Mouse (Mus musculus): ENCODE results near the gene Hsd17b13.
A peak's percentile ranks its signal among the peaks of the same experiment; 100 is the strongest.

DNA sequence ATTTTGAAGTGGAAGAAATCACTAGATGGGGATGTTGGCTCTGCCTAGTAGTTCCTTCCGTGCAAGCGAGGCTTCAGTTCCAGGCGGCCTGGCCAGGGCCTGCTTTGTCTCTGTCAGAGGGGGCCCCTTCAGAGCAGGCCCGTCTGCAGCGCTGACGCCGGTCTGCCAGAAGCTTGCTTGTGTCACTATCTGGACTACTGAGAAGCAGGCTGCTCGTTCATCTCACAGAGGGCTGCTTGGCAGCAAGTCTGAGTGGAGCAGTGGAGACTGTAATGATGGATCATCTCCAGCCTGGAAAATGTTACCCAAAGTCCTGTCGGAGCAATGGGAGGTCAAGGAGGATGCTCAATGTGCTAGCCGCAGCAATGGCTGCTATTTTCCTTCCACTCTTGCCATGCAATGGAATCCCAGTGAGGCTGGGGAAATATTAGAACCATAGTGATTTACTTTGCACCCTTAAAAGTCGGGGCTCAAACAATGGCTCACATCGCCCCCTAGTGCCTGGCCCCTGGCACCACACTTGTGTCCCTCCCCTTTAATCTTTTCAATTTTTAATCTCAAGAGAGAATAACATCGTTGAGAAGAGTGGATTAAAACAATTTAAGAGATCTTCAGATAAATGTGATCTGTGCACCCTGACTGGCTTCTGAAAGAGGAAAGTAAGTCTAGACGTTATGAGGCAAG is 40.2 kb downstream of the Hsd17b13 start:
- TF ChIP-seq CTCF (IDR thresholded peaks at IDR 0.05; ENCODE audit: extremely low read depth, insufficient read depth, insufficient read length, insufficient replicate concordance) (peak; percentile 54; the same call in 1 of the 2 replicates), POLR2A (IDR thresholded peaks at IDR 0.05; ENCODE audit: low read depth, low read length) (no peak)
